Mouse (Mus musculus) mesoderm, embryonic 11.5 days (tissue): ENCODE results near the gene Lmod1.

Experiments used
- DNase-seq: peaks from one replicate; pipeline ENCODE4 v3.0.0-alpha.2; 2012; ENCODE audit warnings: low read depth, low spot score

Gene Lmod1

GRCm38 (mm10) chr1:135324571-135324970, at the start of gene Lmod1:
TSS of gene Lmod1 (plus strand) at chr1:135324807.
- peak; percentile 79 for DNase-seq

GRCm38 (mm10) chr1:135280646-135281045, 44.0 kb upstream of the Lmod1 start:
- DNase-seq = no peak

- no peak for DNase-seq
These were observed 42.8 kb upstream of the Lmod1 start for GRCm38 (mm10) chr1:135281841-135282240.

- peak; percentile 15 for DNase-seq
These were observed 41.9 kb upstream of the Lmod1 start for GRCm38 (mm10) chr1:135282536-135283286.

- peak; percentile 49 for DNase-seq
These were observed 41.3 kb upstream of the Lmod1 start for GRCm38 (mm10) chr1:135283287-135283825.

GRCm38 (mm10) chr1:135283826-135284291, 40.7 kb upstream of the Lmod1 start, which contains the start of gene Rnpep:
TSS of gene Rnpep (minus strand) at chr1:135284084.
- peak; percentile 77 for DNase-seq

GRCm38 (mm10) chr1:135286311-135286710, 38.3 kb upstream of the Lmod1 start:
- no peak for DNase-seq

GRCm38 (mm10) chr1:135290908-135291307, 33.7 kb upstream of the Lmod1 start:
- DNase-seq = no peak

GRCm38 (mm10) chr1:135311356-135311755, 13.3 kb upstream of the Lmod1 start:
- DNase-seq = no peak

GRCm38 (mm10) chr1:135312201-135312600, 12.4 kb upstream of the Lmod1 start:
- no peak for DNase-seq

GRCm38 (mm10) chr1:135313284-135314031, 11.1 kb upstream of the Lmod1 start, which contains the start of gene Timm17a:
TSS of gene Timm17a (minus strand) at chr1:135313778.
- DNase-seq = peak; percentile 95

- no peak for DNase-seq
These were observed 1.2 kb upstream of the Lmod1 start for GRCm38 (mm10) chr1:135323367-135323901.

GRCm38 (mm10) chr1:135325934-135326333, 1.3 kb downstream of the Lmod1 start:
- no peak for DNase-seq

GRCm38 (mm10) chr1:135328368-135328767, 3.8 kb downstream of the Lmod1 start:
- no peak for DNase-seq

GRCm38 (mm10) chr1:135330578-135330977, 6.0 kb downstream of the Lmod1 start:
- DNase-seq = no peak

GRCm38 (mm10) chr1:135341947-135342346, 17.3 kb downstream of the Lmod1 start:
- DNase-seq = peak; percentile 42

GRCm38 (mm10) chr1:135344026-135344425, 19.4 kb downstream of the Lmod1 start:
- no peak for DNase-seq

GRCm38 (mm10) chr1:135346891-135347290, 22.3 kb downstream of the Lmod1 start:
- DNase-seq = no peak

GRCm38 (mm10) chr1:135347498-135348169, 23.0 kb downstream of the Lmod1 start:
- no peak for DNase-seq

- DNase-seq = no peak
These were observed 27.3 kb downstream of the Lmod1 start for GRCm38 (mm10) chr1:135351953-135352352.

GRCm38 (mm10) chr1:135359071-135359470, 34.5 kb downstream of the Lmod1 start:
- no peak for DNase-seq
